Mouse (Mus musculus) adrenal gland, postnatal 14 days (tissue): ENCODE measurements around the gene Atp6v0a4. TPM values are rescaled to one million over a fixed set of nuclear protein-coding genes. Genes with fewer than 3 reads are reported as not detected.

ENCODE experiments used
- DNase-seq: peaks from one replicate; pipeline ENCODE4 v3.0.0; 2021; ENCODE audit warnings: mixed read lengths
- total RNA-seq: library from RNA; stranded (reverse); gene quantifications from 2 replicates; pipeline ENCODE4 v1.2.3, GENCODE M21; 2021

Gene Atp6v0a4
- total RNA-seq, 1 experiment from 2014 or later, result 4.1 TPM

GRCm38 (mm10) chr6:38124882-38125281 lies 496 bp upstream of the Atp6v0a4 start:
- DNase-seq, result no peak

GRCm38 (mm10) chr6:38123471-38124206 lies 747 bp downstream of the Atp6v0a4 start:
- DNase-seq, result no peak

DNA sequence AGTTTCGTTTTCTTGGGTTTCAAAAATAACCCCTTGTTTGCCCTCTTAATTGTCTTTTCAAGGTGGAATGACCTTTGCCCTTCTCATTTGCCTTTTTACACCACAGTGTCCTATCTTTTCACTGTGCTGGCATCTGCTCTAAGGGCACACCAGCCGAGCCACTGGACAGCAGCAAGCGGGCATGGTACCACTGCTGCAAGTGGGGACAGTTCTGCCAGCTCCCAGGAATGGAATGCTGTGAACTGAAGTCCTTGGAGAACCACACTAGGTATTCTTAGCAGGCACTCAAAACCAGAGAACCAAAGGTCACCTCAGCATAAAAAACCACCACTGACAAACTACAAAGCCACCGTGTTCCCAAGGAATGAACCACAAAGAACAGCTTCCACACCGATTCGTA lies 1.6 kb downstream of the Atp6v0a4 start:
- no peak for DNase-seq

- DNase-seq, result no peak
These were observed 2.5 kb downstream of the Atp6v0a4 start for GRCm38 (mm10) chr6:38121843-38122242.

- no peak for DNase-seq
These were observed 3.6 kb downstream of the Atp6v0a4 start for GRCm38 (mm10) chr6:38120681-38121371.

DNA sequence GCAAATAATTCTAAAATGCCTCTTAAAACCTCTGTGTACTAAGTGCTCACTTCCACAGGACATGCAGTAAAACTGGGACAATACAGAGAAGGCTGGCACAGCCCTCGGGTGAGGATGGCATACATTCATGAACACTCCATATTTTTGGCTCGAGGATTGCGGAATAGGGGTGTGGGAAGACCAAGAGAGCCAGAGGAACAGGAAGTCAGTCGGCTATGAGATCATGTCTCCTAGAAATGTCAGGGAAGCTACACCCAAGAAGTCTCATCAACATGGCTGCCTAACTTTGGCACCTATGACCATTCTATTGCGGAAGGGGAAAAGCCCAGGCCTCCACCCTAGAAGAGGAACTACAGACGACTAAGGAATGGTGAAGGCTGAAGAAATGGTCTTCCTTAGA lies 6.0 kb downstream of the Atp6v0a4 start:
- no peak for DNase-seq

DNA sequence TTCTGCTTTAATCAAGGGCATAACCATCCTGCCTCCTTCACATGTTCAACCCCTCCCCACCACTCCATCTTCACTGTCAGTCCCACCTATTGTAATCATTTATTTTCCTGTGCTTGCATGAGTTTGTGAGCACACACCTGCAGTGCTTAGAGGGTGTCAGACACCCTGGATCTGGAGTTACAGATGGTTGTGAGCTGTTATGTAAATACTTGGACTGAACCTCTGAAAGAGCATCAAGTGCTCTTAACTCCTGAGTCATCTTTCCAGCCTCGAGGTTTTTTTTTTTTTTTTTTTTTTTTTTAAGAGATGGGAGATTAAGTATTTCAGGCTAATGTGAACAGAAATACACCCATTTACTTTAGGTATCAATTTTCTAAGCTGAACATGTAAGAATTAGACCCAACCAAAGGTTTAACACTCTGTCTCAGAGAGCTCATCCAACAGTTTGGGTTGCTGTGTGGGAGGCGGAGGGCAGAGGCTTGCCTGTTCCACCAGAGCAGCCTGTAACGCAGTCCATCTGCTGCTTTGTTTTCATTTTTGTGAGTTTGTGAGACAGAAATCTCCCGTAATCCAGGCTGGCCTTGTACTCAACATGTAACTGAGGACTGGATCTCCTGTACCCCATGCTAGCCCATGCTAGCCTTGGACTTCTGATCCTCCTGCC lies 8.1 kb downstream of the Atp6v0a4 start:
- no peak for DNase-seq

GRCm38 (mm10) chr6:38110859-38111258 lies 13.5 kb downstream of the Atp6v0a4 start:
- no peak for DNase-seq

- no peak for DNase-seq
These were observed 14.5 kb downstream of the Atp6v0a4 start for GRCm38 (mm10) chr6:38109871-38110270.

DNA sequence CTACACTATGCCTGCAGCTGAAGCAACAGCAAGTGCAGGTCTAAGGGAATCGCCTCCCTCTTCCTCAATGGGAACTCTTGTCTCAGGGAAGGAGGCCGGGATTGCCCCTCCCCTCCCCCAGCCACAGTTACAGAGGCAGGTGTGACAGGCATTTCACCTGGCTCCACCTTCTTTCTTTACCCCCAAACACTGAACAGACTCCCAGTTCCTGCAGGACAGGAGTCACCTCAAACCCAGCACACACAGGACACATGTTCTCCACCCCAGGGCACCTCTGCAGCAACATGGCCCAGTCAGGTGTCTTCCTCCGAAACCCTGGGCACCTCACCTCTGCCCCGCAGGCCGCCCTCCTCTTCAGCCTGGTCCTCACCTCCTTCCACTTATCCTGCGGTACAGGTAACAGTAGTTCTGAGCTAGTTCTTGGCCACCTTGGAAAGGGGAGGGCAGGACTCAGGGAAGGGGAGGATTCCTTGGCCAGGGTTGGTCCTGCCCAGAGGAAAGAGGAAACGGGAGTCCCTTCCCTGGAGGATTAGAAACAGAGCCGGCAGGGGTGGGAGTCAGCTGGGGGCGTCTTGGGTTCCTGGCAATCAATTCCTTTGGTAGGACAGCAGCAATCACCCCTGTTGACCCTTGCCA lies 15.1 kb downstream of the Atp6v0a4 start, which contains the start of gene Tmem213:
Tmem213 (plus strand) TSS at position 96 of the 636 bp plus-strand sequence.
- DNase-seq, result no peak

GRCm38 (mm10) chr6:38108449-38108848 lies 15.9 kb downstream of the Atp6v0a4 start:
- DNase-seq, result no peak

- no peak for DNase-seq
These were observed 18.5 kb downstream of the Atp6v0a4 start for GRCm38 (mm10) chr6:38105924-38106323.

DNA sequence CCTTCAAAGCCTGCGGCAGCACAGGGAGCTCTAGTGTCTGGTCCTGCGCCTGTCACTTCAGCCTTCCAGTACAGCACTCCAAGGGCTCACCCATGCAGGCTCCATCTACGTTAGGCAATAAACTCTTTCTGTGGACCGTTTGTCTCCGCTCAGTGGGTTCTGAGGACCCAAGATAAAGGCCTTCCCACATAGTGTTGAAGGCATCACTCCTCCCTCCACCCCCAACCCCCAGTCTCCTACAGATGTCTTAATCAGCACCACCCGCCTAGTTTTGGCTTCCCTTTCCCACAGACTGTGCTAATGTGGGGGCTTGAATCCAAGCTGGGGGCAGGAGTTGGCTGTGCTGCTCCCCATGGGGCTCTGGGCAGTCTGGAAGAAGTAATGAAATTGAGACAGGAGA lies 20.6 kb downstream of the Atp6v0a4 start:
- DNase-seq, result no peak

- no peak for DNase-seq
These were observed 22.1 kb downstream of the Atp6v0a4 start for GRCm38 (mm10) chr6:38102216-38102795.

DNA sequence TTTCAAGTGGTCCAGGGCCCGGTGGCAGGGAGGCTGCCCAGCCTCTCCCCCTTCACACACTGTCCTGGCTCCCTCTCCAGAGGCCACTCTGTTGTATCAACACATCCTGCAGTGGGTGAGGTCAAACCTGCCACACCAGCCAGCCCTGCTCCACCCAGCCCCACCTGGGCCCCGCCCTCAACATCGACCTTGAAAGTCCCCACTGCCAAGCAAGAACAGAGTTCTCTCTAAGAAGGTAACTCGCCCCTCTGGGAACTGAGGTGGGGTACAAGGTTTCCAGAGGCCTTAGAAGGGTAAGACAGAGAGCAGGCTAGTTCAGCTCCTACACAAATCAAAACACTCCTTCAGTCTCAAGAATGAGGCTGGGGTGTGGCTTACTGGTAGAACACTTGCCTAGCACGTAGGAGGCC lies 27.4 kb downstream of the Atp6v0a4 start:
- no peak for DNase-seq

GRCm38 (mm10) chr6:38094701-38095100 lies 29.7 kb downstream of the Atp6v0a4 start:
- no peak for DNase-seq

DNA sequence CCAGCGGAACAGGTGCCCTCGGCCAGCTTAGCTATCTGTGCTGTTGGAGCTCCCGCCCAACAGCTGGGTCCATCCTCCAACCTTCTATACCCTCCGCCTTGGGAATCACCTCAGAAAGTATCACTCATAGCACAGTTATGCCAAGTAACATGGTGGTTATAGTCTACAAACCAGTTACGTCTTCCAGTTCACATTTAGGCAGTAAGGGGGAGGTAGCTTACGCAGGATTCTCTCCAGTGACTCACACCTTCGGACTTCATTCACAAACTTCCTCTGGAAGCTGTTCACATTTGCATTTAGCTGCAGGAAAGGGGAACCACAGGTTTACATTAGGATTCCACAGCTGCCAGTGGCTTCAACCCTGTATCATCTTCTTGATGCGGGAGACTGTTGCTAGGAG lies 31.8 kb downstream of the Atp6v0a4 start:
- DNase-seq, result no peak

- no peak for DNase-seq
These were observed 37.0 kb downstream of the Atp6v0a4 start for GRCm38 (mm10) chr6:38087242-38088026.

DNA sequence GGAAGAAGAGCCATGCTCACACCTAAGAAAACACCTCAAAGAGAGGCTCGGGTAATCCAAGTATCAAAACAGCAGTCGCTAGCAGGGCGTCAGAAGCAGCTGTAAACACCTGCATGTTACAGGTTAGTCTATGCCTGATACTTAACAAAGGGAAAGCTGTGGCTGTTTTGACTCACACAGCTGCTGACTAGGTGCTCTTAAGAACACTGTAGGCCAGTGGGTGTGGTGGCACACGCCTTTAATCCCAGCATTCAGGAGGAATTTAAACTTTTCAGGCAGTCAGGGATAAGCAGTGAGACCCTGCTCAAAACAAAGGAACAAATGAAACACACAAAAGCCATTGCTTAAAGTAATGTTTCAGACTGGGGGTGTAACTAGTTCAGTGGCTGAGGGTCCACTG lies 41.2 kb downstream of the Atp6v0a4 start:
- no peak for DNase-seq

- no peak for DNase-seq
These were observed 42.6 kb downstream of the Atp6v0a4 start for GRCm38 (mm10) chr6:38081727-38082341.

DNA sequence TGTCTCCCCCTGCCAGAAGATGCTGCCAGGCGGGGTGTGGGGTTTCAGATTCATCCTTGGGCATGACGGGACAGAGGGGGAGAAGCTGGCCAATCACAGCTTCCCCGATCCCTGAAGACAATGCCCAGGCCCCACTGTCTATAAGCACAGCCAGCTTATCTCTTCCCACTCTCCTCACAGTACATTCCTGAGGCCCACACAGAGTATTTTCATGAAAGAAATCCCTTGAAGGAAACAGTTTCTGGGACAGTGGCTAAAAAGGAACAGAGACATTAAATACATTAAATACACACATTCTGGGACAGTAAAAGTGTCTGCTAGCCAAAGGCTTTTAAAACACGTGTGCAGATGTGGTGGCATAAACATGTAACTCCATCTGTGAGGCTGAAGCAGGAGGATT lies 44.0 kb downstream of the Atp6v0a4 start:
- no peak for DNase-seq
